Mouse (Mus musculus): Measurements from ENCODE around the gene Gm35549.

DNA sequence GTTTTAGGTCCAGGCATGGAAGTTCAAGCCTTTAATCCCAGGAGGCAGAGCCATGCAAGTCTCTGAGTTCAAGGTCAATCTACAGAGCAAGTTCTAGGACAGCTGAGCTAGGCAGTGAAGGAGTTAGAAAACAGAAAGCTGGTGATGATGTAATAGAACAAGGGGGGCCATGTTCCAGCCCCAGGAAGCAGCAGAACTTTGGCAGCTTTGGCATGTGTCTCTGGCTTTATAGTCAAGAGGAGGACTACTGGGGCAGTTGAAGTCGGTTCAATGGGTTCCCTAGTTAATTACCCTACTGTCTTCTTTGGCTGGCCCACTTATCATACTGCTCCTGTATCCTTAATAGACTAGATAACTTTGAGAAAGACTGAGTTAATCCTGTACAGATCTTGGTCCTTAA lies 30.8 kb upstream of the Gm35549 start:
- TF ChIP-seq CTCF (IDR thresholded peaks at IDR 0.05; ENCODE audit: low read depth), result no peak
- TF ChIP-seq EP300 (IDR thresholded peaks at IDR 0.05; ENCODE audit: low read depth), result no peak
